16 mouse cellular contexts compared by ENCODE assay signal in the genomic region with DNA sequence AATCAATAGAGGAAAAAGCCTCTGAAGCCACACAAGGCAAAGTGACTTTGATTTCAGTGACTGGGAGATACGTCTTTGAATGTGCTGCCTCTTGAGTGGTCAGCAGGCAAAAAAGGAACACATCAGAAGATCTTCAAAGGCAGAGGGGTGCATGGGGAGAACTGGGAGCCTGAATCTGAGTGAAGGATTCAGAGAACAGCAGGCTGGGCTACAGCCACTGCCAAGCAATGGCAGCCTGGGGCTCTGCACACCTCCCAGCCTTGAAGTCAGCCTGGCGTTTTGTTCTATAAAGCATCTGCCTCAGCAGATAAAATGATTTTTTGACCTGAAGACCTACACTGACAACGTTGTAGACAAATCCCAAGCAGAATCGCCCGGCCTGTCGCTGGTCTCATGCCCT.
"Had no signal": no experiment of that assay in that cellular context is flagged by ENCODE, and none has a peak within 500 bp of the region (broad histone marks: within the 10 kb centered on the region; RNA-seq: fewer than 3 reads in every experiment).

No protein-coding gene starts in this region.

- H3K4me2 ChIP-seq: limb, embryonic 12.5 days; limb, embryonic 15.5 days; liver, embryonic 11.5 days; lung, embryonic 15.5 days; midbrain, embryonic 12.5 days had no signal

- H3K4me1 ChIP-seq: limb, embryonic 15.5 days; lung, embryonic 15.5 days; megakaryocyte, embryonic 14.5 days; midbrain, embryonic 12.5 days had no signal

- H3K9ac ChIP-seq: limb, embryonic 12.5 days; limb, embryonic 15.5 days; liver, embryonic 14.5 days; liver, postnatal 0 days; lung, embryonic 15.5 days; midbrain, embryonic 12.5 days had no signal

- H3K27ac ChIP-seq: kidney, postnatal 0 days; limb, embryonic 12.5 days; limb, embryonic 15.5 days; liver, embryonic 14.5 days; lung, embryonic 15.5 days; midbrain, embryonic 12.5 days had no signal

- H3K9me3 ChIP-seq: limb, embryonic 12.5 days; limb, embryonic 15.5 days; lung, embryonic 15.5 days; midbrain, embryonic 12.5 days had no signal

- H3K4me3 ChIP-seq: limb, embryonic 12.5 days; limb, embryonic 15.5 days; lung, embryonic 15.5 days; megakaryocyte, embryonic 14.5 days; midbrain, embryonic 12.5 days had no signal

- DNase-seq: kidney, adult 2 months; kidney, postnatal 25 days; left cerebral cortex, postnatal 4 days; liver, postnatal 0 days; lung, postnatal 10 days; lung, postnatal 36 days; thymus, adult 18-20 months; thymus, postnatal 36 days had no signal

- ATAC-seq: liver, postnatal 0 days had no signal

- H3K27me3 ChIP-seq: limb, embryonic 12.5 days; limb, embryonic 15.5 days; lung, embryonic 15.5 days; megakaryocyte, embryonic 14.5 days had no signal

- H3K36me3 ChIP-seq: limb, embryonic 12.5 days; limb, embryonic 15.5 days; lung, embryonic 15.5 days; midbrain, embryonic 12.5 days had no signal
